Mouse (Mus musculus) spleen, postnatal 4 days (tissue): Measurements from ENCODE around the gene Gtf3c4.

Experiments used
- DNase-seq, 2 experiments: peaks; one replicate each; pipeline ENCODE4 v3.0.0; 2022; ENCODE audit warnings: low spot score in 2 of 2

The Gtf3c4 gene

GRCm38 (mm10) chr2:28799575-28799974, 40.6 kb downstream of the Gtf3c4 start:
- DNase-seq = no peak

DNA sequence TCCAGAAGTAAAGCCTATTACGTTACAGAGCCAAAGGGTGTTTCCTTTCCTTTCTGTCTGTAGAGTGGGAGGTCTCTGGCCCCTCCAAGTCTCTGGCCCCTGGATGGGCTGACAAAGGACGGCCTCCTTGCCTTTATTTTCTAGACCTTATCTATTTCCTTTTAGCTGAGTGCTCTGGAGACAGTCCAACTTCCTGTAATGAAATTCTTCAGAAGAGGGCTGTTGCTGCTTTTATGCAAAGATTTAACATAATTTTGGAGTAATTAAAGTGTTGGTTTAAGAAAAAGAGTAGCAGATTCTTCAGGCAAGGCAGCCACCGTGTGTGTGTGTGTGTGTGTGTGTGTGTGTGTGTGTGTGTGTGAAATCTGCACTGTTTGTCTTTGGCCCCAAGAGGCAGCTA, 41.8 kb downstream of the Gtf3c4 start:
- no peak for DNase-seq

GRCm38 (mm10) chr2:28797490-28798106, 42.6 kb downstream of the Gtf3c4 start:
- DNase-seq = no peak

- DNase-seq = no peak
Observed at GRCm38 (mm10) chr2:28796298-28796697, 43.9 kb downstream of the Gtf3c4 start.

GRCm38 (mm10) chr2:28794623-28795022, 45.5 kb downstream of the Gtf3c4 start:
- no peak for DNase-seq

- no peak for DNase-seq
Observed at GRCm38 (mm10) chr2:28792931-28793610, 47.1 kb downstream of the Gtf3c4 start.

GRCm38 (mm10) chr2:28787067-28787619, 53.0 kb downstream of the Gtf3c4 start:
- DNase-seq = no peak

GRCm38 (mm10) chr2:28786355-28787066, 53.6 kb downstream of the Gtf3c4 start:
- no peak for DNase-seq

DNA sequence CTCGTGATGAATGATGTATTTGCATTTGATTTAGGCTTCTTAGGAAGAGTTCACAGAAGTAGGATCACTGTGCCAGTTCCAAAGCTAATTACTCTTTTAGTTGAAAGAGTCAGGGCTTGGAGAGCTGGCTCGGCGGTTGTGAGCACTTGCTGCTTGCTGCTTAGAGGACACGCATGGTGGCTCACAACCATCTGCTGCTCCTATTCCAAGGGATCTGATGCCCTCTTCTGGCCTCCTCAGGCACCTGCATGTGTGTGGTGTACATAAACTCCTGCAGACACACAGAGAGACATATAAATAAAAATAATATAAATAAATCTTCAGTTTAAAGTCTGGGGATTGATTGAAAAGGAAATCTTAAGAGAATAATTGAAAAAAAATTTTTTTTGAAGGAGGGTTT, 58.9 kb downstream of the Gtf3c4 start:
- DNase-seq = no peak

DNA sequence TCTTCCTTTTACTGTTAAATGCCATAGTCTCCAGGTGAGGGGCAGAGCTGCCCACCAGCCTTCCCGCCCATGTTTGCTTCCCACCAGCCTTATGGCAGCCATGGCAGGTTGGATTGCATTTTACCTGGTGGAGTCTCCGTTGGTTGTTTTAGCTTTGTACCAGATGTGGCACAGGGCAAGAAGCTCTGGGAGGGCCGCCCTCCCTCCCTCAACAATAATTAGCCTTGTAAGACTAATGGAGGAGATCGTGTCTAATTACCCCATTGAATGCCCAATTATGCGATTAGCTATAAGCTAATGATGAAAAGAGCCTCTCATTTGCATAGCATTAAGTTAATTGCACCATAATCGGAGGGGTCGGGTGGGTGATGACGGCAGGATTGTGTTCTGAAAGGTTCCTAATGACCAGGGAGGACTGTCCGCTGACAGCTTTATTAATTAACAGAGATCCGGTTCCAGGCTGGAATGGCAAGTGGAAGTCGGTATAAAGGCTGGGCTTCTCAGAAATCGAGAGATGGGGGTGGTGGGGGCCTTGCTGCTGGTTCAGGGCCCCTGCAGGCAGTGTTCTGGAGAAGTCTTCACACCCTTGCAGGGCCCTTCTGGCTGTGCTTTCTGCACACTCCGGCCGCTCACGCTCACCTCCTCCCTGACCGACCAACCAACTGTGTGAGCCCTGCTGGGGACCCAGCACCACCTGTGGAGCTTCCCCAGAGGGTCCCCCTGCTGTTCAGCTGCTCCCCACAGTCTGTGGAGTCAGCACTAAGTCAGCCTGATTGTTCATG, 60.0 kb downstream of the Gtf3c4 start:
- DNase-seq = no peak

DNA sequence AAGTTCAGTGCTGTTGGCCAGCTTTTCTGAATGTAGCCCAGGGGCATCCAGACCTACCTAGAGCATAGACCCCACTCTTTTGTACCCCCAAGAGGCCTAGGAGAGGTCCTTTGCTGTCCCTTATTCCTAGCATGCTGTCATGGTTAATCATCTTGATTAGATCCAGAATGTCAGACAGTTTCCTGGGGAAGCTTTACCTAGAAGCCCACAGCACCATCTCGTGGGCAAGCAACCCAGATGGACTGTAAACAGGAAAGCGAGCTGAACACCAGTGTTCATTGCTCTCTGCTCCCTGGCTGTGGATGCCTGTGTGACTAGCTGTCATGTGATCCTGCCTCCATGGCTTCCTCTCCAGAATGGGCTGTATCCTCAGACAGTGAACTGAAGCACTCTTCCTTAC, 63.4 kb downstream of the Gtf3c4 start:
- no peak for DNase-seq

GRCm38 (mm10) chr2:28774073-28774472, 66.1 kb downstream of the Gtf3c4 start:
- no peak for DNase-seq
